Mouse (Mus musculus): ENCODE measurements around the gene Col4a3. TPM values are rescaled to one million over a fixed set of nuclear protein-coding genes. Genes with fewer than 3 reads are reported as not detected.

Col4a3 gene
- 0.39 TPM for polyA plus RNA-seq (2017; shearing (Covaris generic))

DNA sequence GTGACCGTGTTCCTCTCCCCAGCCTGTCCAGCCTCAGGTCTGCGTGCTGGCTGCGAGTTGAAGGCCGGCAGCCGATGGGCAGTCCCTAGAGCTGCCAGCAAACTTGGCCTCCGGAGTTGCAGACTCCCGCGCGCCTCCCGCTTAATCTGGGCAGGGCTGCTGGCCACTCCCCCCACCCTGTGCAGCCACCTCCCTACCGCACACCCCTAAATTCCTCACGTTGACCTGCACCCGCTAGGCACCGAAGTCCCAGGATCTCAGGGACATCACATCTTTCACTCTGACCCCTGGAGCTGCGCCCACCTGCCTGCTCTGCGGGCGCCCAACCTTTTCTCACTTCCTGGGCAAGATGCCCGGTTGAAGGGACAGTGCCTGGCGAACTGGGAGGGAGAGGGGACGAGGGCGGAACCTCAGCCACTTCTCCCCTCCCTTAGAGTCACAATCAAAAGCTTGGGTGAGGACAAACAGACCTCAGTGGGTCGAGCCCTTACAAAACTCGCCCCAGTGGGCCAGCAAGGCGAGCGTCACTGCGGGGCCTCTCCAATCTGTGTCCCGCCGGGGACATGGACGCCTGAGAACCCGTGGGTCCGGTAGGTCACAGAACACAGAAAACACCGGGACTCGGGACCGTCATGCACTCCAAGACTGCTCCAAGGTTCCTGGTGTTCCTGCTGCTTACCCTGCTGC is at the start of gene Col4a3, which contains the start of gene Col4a4:
Gene Col4a3, plus strand, starts transcription at position 209 of the 687 bp plus-strand sequence.
Gene Col4a4, minus strand, starts transcription at position 137 of the 687 bp plus-strand sequence.

DNA sequence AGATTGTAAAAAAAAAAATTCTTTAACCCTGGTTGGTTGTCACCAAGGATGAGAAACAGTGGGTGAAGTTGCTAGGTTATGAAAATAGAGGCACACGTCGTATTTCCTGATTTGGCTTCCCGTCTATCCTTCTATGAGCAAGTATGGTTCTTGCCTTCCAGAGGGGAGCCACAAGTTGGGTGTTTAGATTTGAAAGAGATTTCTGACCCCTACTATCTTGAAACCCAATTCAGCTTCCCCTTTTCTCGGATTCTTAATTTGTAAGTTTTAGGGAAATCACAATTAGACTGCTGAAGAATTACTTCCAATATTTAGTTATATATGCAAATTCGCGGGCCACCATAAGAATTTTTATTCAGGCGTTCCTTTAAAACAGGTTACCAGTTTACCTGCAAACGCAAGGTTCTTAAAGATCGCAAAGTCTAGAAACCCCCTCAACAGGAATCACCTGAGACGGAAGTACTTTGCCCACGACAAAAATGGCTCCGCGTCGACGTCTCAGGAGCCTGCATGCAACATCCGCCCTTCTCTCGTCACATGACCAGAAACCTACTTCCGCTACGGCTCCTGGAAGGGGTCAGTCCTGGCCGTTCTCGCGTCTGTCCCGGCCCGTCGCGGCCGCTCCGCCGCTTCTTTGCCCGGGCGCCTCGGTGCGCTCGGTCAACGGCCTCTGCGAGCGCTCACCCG is 137.8 kb downstream of the Col4a3 start, which contains the start of gene Mff:
Gene Mff, plus strand, starts transcription at position 552 of the 687 bp plus-strand sequence.

DNA sequence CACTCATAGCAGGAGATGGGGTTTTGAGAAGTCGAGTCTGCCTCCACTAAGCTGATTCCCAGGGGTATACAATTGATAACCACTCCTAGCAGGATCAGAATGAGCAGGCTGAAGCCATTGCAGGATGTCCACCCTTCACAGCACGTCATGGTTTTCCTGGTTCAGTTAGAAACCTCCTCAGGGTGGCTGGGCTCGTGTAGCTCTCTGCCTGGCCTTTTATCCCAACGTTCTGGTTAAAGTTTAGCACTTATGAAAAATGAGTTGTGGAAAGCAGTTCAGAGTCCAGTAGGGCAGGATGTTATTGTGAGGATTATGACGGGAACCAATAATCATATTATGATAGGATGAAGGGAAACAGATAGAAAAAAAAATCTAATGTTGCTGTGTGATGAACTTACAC is 181.5 kb downstream of the Col4a3 start, which contains the start of gene Tm4sf20:
Gene Tm4sf20, minus strand, starts transcription at position 193 of the 400 bp plus-strand sequence.

GRCm38 (mm10) chr1:82771022-82771586 is 184.4 kb downstream of the Col4a3 start, which contains the start of gene Gm47791:
TSS of gene Gm47791 (minus strand) at chr1:82771243.

Other genes starting within 250 kb of the Col4a3 start
- gene Col4a4, start 72 bp upstream of the Col4a3 start, polyA plus RNA-seq (2017; shearing (Covaris generic)) = not detected
- 166 TPM for gene Mff, start 138.0 kb downstream of the Col4a3 start, polyA plus RNA-seq (2017; shearing (Covaris generic))
- not detected for gene Tm4sf20, start 181.5 kb downstream of the Col4a3 start, polyA plus RNA-seq (2017; shearing (Covaris generic))
- not detected for gene Gm47791, start 184.3 kb downstream of the Col4a3 start, polyA plus RNA-seq (2017; shearing (Covaris generic))

Measured in effector memory CD4-positive, alpha-beta T cell, adult 7 months (primary cell).